Mouse (Mus musculus) heart, postnatal 25 days (tissue): Measurements from ENCODE around the gene Lgmn. TPM values are rescaled to one million over a fixed set of nuclear protein-coding genes. Genes with fewer than 3 reads are reported as not detected.
A peak's percentile ranks its signal among the peaks of the same experiment; 100 is the strongest.

Experiments used
- DNase-seq: peaks from one replicate; pipeline ENCODE4 v3.0.0; 2022; ENCODE audit warnings: low spot score
- intact Hi-C: fragments of 180-260 bp; cut with DNase I; formaldehyde crosslinking; loops from one replicate; pipeline ENCODE4 v1.15.1; 2025
- total RNA-seq, 2 experiments: library from RNA; stranded (reverse); gene quantifications; 2 replicates each; pipeline ENCODE4 v1.2.3; 2021

Lgmn gene
- total RNA-seq, 2 experiments from 2014 or later, result 62.2 to 72.2 TPM

- intact Hi-C loops, result no loop called here
- DNase-seq, result no peak
These were observed 43.3 kb downstream of the Lgmn start for GRCm38 (mm10) chr12:102395998-102396991.

- no peak for DNase-seq
- intact Hi-C loops, result no loop called here
These were observed 44.1 kb downstream of the Lgmn start for GRCm38 (mm10) chr12:102395537-102395936.

GRCm38 (mm10) chr12:102394496-102394895 lies 45.1 kb downstream of the Lgmn start:
- intact Hi-C loops, result no loop called here
- DNase-seq, result no peak

GRCm38 (mm10) chr12:102391982-102392381 lies 47.6 kb downstream of the Lgmn start:
- intact Hi-C loops, result loop anchor here (1.0 kb wide), 1 partner anchor 69 kb away; no protein-coding TSS in a partner anchor
- DNase-seq, result no peak

GRCm38 (mm10) chr12:102391109-102391508 lies 48.5 kb downstream of the Lgmn start:
- no peak for DNase-seq
- intact Hi-C loops, result no loop called here

GRCm38 (mm10) chr12:102390042-102390441 lies 49.6 kb downstream of the Lgmn start:
- no peak for DNase-seq
- intact Hi-C loops, result no loop called here

GRCm38 (mm10) chr12:102387219-102387917 lies 52.2 kb downstream of the Lgmn start:
- DNase-seq, result peak; percentile 45
- intact Hi-C loops, result loop anchor here (2.0 to 5.0 kb wide), 3 partner anchors 133 to 403 kb away; no protein-coding TSS in a partner anchor

- DNase-seq, result no peak
- intact Hi-C loops, result loop anchor here (5.0 kb wide), 3 partner anchors 203 to 383 kb away; partner anchors contain the start of gene Slc24a4
These were observed 54.8 kb downstream of the Lgmn start for GRCm38 (mm10) chr12:102384819-102385218.

GRCm38 (mm10) chr12:102383288-102383687 lies 56.3 kb downstream of the Lgmn start:
- intact Hi-C loops, result loop anchor here (5.0 kb wide), 2 partner anchors 201 to 256 kb away; partner anchors contain the start of gene Slc24a4
- DNase-seq, result no peak

- intact Hi-C loops, result loop anchor here (5.0 kb wide), 2 partner anchors 200 to 255 kb away; partner anchors contain the start of gene Slc24a4
- DNase-seq, result no peak
These were observed 57.4 kb downstream of the Lgmn start for GRCm38 (mm10) chr12:102382180-102382579.

- no peak for DNase-seq
- intact Hi-C loops, result no loop called here
These were observed 67.3 kb downstream of the Lgmn start for GRCm38 (mm10) chr12:102372322-102372721.

- DNase-seq, result no peak
- intact Hi-C loops, result no loop called here
These were observed 68.6 kb downstream of the Lgmn start for GRCm38 (mm10) chr12:102370931-102371500.

GRCm38 (mm10) chr12:102369488-102370235 lies 70.0 kb downstream of the Lgmn start:
- no peak for DNase-seq
- intact Hi-C loops, result no loop called here

- DNase-seq, result no peak
- intact Hi-C loops, result no loop called here
These were observed 71.1 kb downstream of the Lgmn start for GRCm38 (mm10) chr12:102368556-102368955.

- intact Hi-C loops, result no loop called here
- DNase-seq, result no peak
These were observed 71.5 kb downstream of the Lgmn start for GRCm38 (mm10) chr12:102368066-102368465.

- intact Hi-C loops, result no loop called here
- DNase-seq, result no peak
These were observed 72.5 kb downstream of the Lgmn start for GRCm38 (mm10) chr12:102367075-102367474.

GRCm38 (mm10) chr12:102366126-102366816 lies 73.3 kb downstream of the Lgmn start:
- no peak for DNase-seq
- intact Hi-C loops, result no loop called here

- intact Hi-C loops, result no loop called here
- DNase-seq, result no peak
These were observed 74.6 kb downstream of the Lgmn start for GRCm38 (mm10) chr12:102365016-102365415.
